Mouse (Mus musculus): ENCODE data around the gene Slco3a1.

GRCm38 (mm10) chr7:74464638-74465037 lies 89.9 kb downstream of the Slco3a1 start:
- TF ChIP-seq ZKSCAN1 (IDR thresholded peaks at IDR 0.05; ENCODE audit: borderline replicate concordance, low read depth, low read length) (no peak), IRF4 (IDR thresholded peaks at IDR 0.05; ENCODE audit: low read depth, low read length) (no peak), MAX (IDR thresholded peaks at IDR 0.05; ENCODE audit: low read length) (no peak), CTCF (conservative IDR thresholded peaks at IDR 0.05 in 1 of 2, IDR thresholded peaks at IDR 0.05 in 1 of 2; ENCODE audit: low read depth in 2 of 2, low read length in 2 of 2) (no peak), MAFK (IDR thresholded peaks at IDR 0.05; ENCODE audit: insufficient replicate concordance, low read length) (no peak), KAT2A (IDR thresholded peaks at IDR 0.05; ENCODE audit: insufficient replicate concordance, low read length) (no peak), MAZ (IDR thresholded peaks at IDR 0.05; ENCODE audit: low read depth, low read length) (no peak), MXI1 (IDR thresholded peaks at IDR 0.05; ENCODE audit: low read depth, low read length) (no peak), GABPA (IDR thresholded peaks at IDR 0.05; ENCODE audit: insufficient replicate concordance, low read depth, low read length) (no peak)
